Mouse (Mus musculus) megakaryocyte, embryonic 14.5 days (primary cell): ENCODE measurements around the gene Mrpl18. TPM values are rescaled to one million over a fixed set of nuclear protein-coding genes. Genes with fewer than 3 reads are reported as not detected.
"Not testable (repeated sequence)": the region's sequence is repeated elsewhere in the genome, so short reads cannot be mapped to it uniquely, and the experiment has no call there.

ENCODE experiments used
- H3K27me3 ChIP-seq: replicated peaks from 2 replicates; pipeline ENCODE3; 2012; ENCODE audit warnings: inconsistent platforms
- H3K36me3 ChIP-seq: replicated peaks from 2 replicates; pipeline ENCODE3; 2012; ENCODE audit warnings: low read length, inconsistent platforms, mixed read lengths
- H3K4me1 ChIP-seq: 2 replicates; pipeline ENCODE4 v1.6.1; 2012; ENCODE audit warnings: inconsistent platforms
- H3K4me3 ChIP-seq: replicated peaks from 2 replicates; pipeline ENCODE3; 2012; ENCODE audit warnings: moderate library complexity, mild to moderate bottlenecking, inconsistent platforms
- H3K9me3 ChIP-seq: 2 replicates; pipeline ENCODE4 v1.6.1; 2012; ENCODE audit warnings: inconsistent platforms
- FLI1 ChIP-seq: IDR thresholded peaks from 2 replicates; pipeline ENCODE4 v1.6.1; 2012; ENCODE audit warnings: low read length, inconsistent platforms, mixed read lengths
- GATA1 ChIP-seq: IDR thresholded peaks from 3 replicates; pipeline ENCODE4 v1.6.1; 2012; ENCODE audit warnings: mixed read lengths, low read length, inconsistent platforms, borderline replicate concordance
- polyA plus RNA-seq: library from polyadenylated mRNA; stranded (reverse); fragments of >175 nt; gene quantifications from 2 replicates; pipeline ENCODE4 v1.2.3, GENCODE M21; 2012; ENCODE audit warnings: low replicate concordance; ENCODE audit not compliant: insufficient read depth

Gene Mrpl18
- polyA plus RNA-seq, 1 experiment, result 86.7 TPM

GRCm38 (mm10) chr17:12909361-12910280, 6.5 kb downstream of the Mrpl18 start, which contains the start of gene Pnldc1:
Pnldc1 (minus strand) TSS chr17:12910230.
- Histone ChIP-seq H3K27me3 (no peaks in the 10 kb centered on the region), H3K4me3 (no peak within 1 kb of the TSS), H3K36me3 (peaks cover 81% of the 10 kb centered on the region), H3K4me1 (peaks cover 14% of the 10 kb centered on the region; the same call in 1 of the 2 replicates), H3K9me3 (no peaks in the 10 kb centered on the region)
- no peak for TF ChIP-seq FLI1
- no peak for TF ChIP-seq GATA1

GRCm38 (mm10) chr17:12906436-12906835, 9.7 kb downstream of the Mrpl18 start:
- Histone ChIP-seq H3K4me1 (no peaks in the 10 kb centered on the region; the same call in 1 of the 2 replicates), H3K27me3 (no peaks in the 10 kb centered on the region), H3K36me3 (peaks cover 78% of the 10 kb centered on the region), H3K4me3 (no peak overlapping the region), H3K9me3 (no peaks in the 10 kb centered on the region)
- TF ChIP-seq GATA1, result no peak
- no peak for TF ChIP-seq FLI1

GRCm38 (mm10) chr17:12905810-12906209, 10.3 kb downstream of the Mrpl18 start:
- H3K36me3 ChIP-seq, result peaks cover 78% of the 10 kb centered on the region

GRCm38 (mm10) chr17:12904349-12904748, 11.8 kb downstream of the Mrpl18 start:
- TF ChIP-seq FLI1 (no peak), GATA1 (no peak)

More at GRCm38 (mm10) chr17:12905810-12906209, 10.3 kb downstream of the Mrpl18 start:
- Histone ChIP-seq H3K4me3 (no peak overlapping the region), H3K27me3 (no peaks in the 10 kb centered on the region), H3K9me3 (no peaks in the 10 kb centered on the region), H3K4me1 (no peaks in the 10 kb centered on the region; the same call in 1 of the 2 replicates)
- no peak for TF ChIP-seq GATA1
- no peak for TF ChIP-seq FLI1

GRCm38 (mm10) chr17:12903372-12904333, 12.5 kb downstream of the Mrpl18 start:
- no peaks in the 10 kb centered on the region for H3K9me3 ChIP-seq
- no peaks in the 10 kb centered on the region for H3K27me3 ChIP-seq
- H3K36me3 ChIP-seq, result peaks cover 76% of the 10 kb centered on the region
- TF ChIP-seq FLI1 (no peak), GATA1 (no peak)
- H3K4me3 ChIP-seq, result no peak overlapping the region
- no peaks in the 10 kb centered on the region; the same call in 1 of the 2 replicates for H3K4me1 ChIP-seq

More at GRCm38 (mm10) chr17:12904349-12904748, 11.8 kb downstream of the Mrpl18 start:
- H3K9me3 ChIP-seq, result no peaks in the 10 kb centered on the region
- no peaks in the 10 kb centered on the region; the same call in 1 of the 2 replicates for H3K4me1 ChIP-seq
- no peak overlapping the region for H3K4me3 ChIP-seq
- no peaks in the 10 kb centered on the region for H3K27me3 ChIP-seq
- H3K36me3 ChIP-seq, result peaks cover 76% of the 10 kb centered on the region

- Histone ChIP-seq H3K36me3 (peaks cover 74% of the 10 kb centered on the region), H3K27me3 (no peaks in the 10 kb centered on the region), H3K4me3 (no peak overlapping the region), H3K4me1 (no peaks in the 10 kb centered on the region; the same call in 1 of the 2 replicates), H3K9me3 (no peaks in the 10 kb centered on the region)
- TF ChIP-seq FLI1 (no peak), GATA1 (no peak)
Observed at GRCm38 (mm10) chr17:12902291-12902690, 13.9 kb downstream of the Mrpl18 start.

- H3K9me3 ChIP-seq, H3K27me3 ChIP-seq, H3K4me1 ChIP-seq, H3K4me3 ChIP-seq: not testable (repeated sequence)
- H3K36me3 ChIP-seq, result peaks cover 76% of the 10 kb centered on the region
Observed at GRCm38 (mm10) chr17:12898607-12899006, 17.5 kb downstream of the Mrpl18 start.

GRCm38 (mm10) chr17:12897674-12898073, 18.5 kb downstream of the Mrpl18 start:
- H3K27me3 ChIP-seq, result no peaks in the 10 kb centered on the region
- H3K4me1 ChIP-seq, result no peaks in the 10 kb centered on the region; the same call in 1 of the 2 replicates
- no peaks in the 10 kb centered on the region for H3K9me3 ChIP-seq
- no peak for TF ChIP-seq FLI1
- no peak overlapping the region for H3K4me3 ChIP-seq
- H3K36me3 ChIP-seq, result peaks cover 73% of the 10 kb centered on the region

- H3K4me1 ChIP-seq, result no peaks in the 10 kb centered on the region
- no peak overlapping the region for H3K4me3 ChIP-seq
- no peaks in the 10 kb centered on the region for H3K27me3 ChIP-seq
- H3K36me3 ChIP-seq, result peaks cover 86% of the 10 kb centered on the region
- TF ChIP-seq GATA1 (no peak), FLI1 (no peak)
- H3K9me3 ChIP-seq, result no peaks in the 10 kb centered on the region
Observed at GRCm38 (mm10) chr17:12892033-12892432, 24.1 kb downstream of the Mrpl18 start.
